Mouse (Mus musculus): ENCODE measurements at regions not wholly inside any gene's neighbourhood (a gene's known extent, or its start where the extent isn't known, plus 50 kb on each side); places are given as distances from the start of the nearest gene placed in this dataset.

DNA sequence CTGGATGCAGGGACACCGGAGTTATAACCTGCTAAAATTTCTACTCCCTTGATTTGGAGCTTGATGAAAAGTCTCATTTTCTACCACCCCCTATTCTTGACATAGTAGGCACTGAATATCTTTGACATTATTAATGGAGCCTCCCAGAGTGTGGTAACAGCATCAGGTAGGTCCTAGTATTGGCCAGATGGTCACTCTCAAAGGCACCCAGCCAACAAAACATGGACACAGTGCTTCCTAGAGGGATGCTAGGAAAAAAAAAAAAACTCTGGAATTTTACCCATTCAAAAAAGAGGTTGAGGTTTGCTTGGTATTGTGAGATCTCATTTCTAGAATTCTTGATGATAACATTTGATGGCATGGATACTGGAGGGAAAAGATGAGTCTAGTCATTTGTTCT lies 740.8 kb downstream of the Epm2a start:
- H3K36me3 ChIP-seq (replicated peaks; ENCODE audit: control insufficient read depth, insufficient read depth, low read depth) = no peaks in the 10 kb centered on the region
- H3K4me3 ChIP-seq (ENCODE audit: insufficient read depth in 1 of 2, low read depth in 2 of 2, low read length in 2 of 2) = no peak overlapping the region
- H3K9me3 ChIP-seq (ENCODE audit: control insufficient read depth, low read length) = no peaks in the 10 kb centered on the region
- H3K27ac ChIP-seq = no peak overlapping the region
- H3K4me1 ChIP-seq (replicated peaks; ENCODE audit: control insufficient read depth in 2 of 2, insufficient read depth in 2 of 2, low read length in 1 of 2) = no peaks in the 10 kb centered on the region
- WGBS (ENCODE audit: insufficient replicate concordance) = 79% methylated on average over 1 of the region's 1 CpGs
- DNase-seq (ENCODE audit: low read depth in 3 of 3, low spot score in 3 of 3) (no peak), ATAC-seq (ENCODE audit: insufficient read depth) (no peak)
- no peak overlapping the region for H3K9ac ChIP-seq (replicated peaks)
- H3K27me3 ChIP-seq (ENCODE audit: control insufficient read depth, insufficient read depth, low read length) = no peaks in the 10 kb centered on the region
- no peak overlapping the region for H3K4me2 ChIP-seq (ENCODE audit: low read depth)
- TF ChIP-seq EP300 (IDR thresholded peaks at IDR 0.05; ENCODE audit: low read depth) = no peak
- no peak for TF ChIP-seq CTCF (IDR thresholded peaks at IDR 0.05; ENCODE audit: low read depth)

DNA sequence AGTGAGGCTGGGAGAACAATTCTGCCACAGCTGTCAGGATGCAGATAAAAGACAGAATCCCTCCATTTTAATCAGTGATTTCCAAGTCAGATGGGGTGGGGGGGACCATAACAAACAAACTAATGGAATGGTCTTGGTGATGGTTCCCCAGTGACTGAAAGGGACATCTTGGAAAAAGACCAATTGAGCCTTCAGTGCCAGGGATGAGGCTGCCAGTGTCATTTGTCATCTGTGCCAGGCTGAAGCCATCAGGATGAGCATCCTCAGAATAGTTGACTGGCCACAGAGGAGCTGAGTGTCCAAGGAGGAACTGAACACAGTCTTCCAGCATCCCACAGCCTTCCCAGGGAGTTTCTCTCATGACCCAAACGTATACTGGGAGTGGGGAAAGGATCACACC lies 749.3 kb downstream of the Epm2a start:
- DNase-seq (ENCODE audit: low read depth in 3 of 3, low spot score in 3 of 3) (no peak), ATAC-seq (ENCODE audit: insufficient read depth) (no peak)
- WGBS (ENCODE audit: insufficient replicate concordance) = 25% methylated on average over 1 of the region's 1 CpGs
- Histone ChIP-seq H3K9me3 (ENCODE audit: control insufficient read depth, low read length) (no peaks in the 10 kb centered on the region), H3K27me3 (ENCODE audit: control insufficient read depth, insufficient read depth, low read length) (no peaks in the 10 kb centered on the region), H3K4me2 (ENCODE audit: low read depth) (no peak overlapping the region), H3K9ac (replicated peaks) (no peak overlapping the region), H3K36me3 (replicated peaks; ENCODE audit: control insufficient read depth, insufficient read depth, low read depth) (no peaks in the 10 kb centered on the region), H3K4me3 (ENCODE audit: insufficient read depth in 1 of 2, low read depth in 2 of 2, low read length in 2 of 2) (no peak overlapping the region), H3K27ac (no peak overlapping the region), H3K4me1 (replicated peaks; ENCODE audit: control insufficient read depth in 2 of 2, insufficient read depth in 2 of 2, low read length in 1 of 2) (no peaks in the 10 kb centered on the region)
- TF ChIP-seq EP300 (IDR thresholded peaks at IDR 0.05; ENCODE audit: low read depth) (no peak), CTCF (IDR thresholded peaks at IDR 0.05; ENCODE audit: low read depth) (no peak)

- no peak overlapping the region for H3K27ac ChIP-seq
- WGBS (ENCODE audit: insufficient replicate concordance) = 50% methylated on average over 3 of the region's 3 CpGs
- no peak overlapping the region for H3K4me2 ChIP-seq (ENCODE audit: low read depth)
- no peaks in the 10 kb centered on the region for H3K27me3 ChIP-seq (ENCODE audit: control insufficient read depth, insufficient read depth, low read length)
- H3K36me3 ChIP-seq (replicated peaks; ENCODE audit: control insufficient read depth, insufficient read depth, low read depth) = no peaks in the 10 kb centered on the region
- H3K9me3 ChIP-seq (ENCODE audit: control insufficient read depth, low read length) = no peaks in the 10 kb centered on the region
- no peak overlapping the region for H3K9ac ChIP-seq (replicated peaks)
- no peak overlapping the region for H3K4me3 ChIP-seq (ENCODE audit: insufficient read depth in 1 of 2, low read depth in 2 of 2, low read length in 2 of 2)
- TF ChIP-seq EP300 (IDR thresholded peaks at IDR 0.05; ENCODE audit: low read depth) = no peak
- TF ChIP-seq CTCF (IDR thresholded peaks at IDR 0.05; ENCODE audit: low read depth) = no peak
- DNase-seq (ENCODE audit: low read depth in 3 of 3, low spot score in 3 of 3) (no peak), ATAC-seq (ENCODE audit: insufficient read depth) (no peak)
- H3K4me1 ChIP-seq (replicated peaks; ENCODE audit: control insufficient read depth in 2 of 2, insufficient read depth in 2 of 2, low read length in 1 of 2) = no peaks in the 10 kb centered on the region
These were observed 753.5 kb downstream of the Epm2a start for GRCm38 (mm10) chr10:12096678-12097077.

- Histone ChIP-seq H3K4me2 (ENCODE audit: low read depth) (no peak overlapping the region), H3K9ac (replicated peaks) (no peak overlapping the region), H3K4me3 (ENCODE audit: insufficient read depth in 1 of 2, low read depth in 2 of 2, low read length in 2 of 2) (no peak overlapping the region), H3K27ac (no peak overlapping the region), H3K9me3 (ENCODE audit: control insufficient read depth, low read length) (no peaks in the 10 kb centered on the region), H3K4me1 (replicated peaks; ENCODE audit: control insufficient read depth in 2 of 2, insufficient read depth in 2 of 2, low read length in 1 of 2) (no peaks in the 10 kb centered on the region), H3K36me3 (replicated peaks; ENCODE audit: control insufficient read depth, insufficient read depth, low read depth) (no peaks in the 10 kb centered on the region), H3K27me3 (ENCODE audit: control insufficient read depth, insufficient read depth, low read length) (no peaks in the 10 kb centered on the region)
- TF ChIP-seq EP300 (IDR thresholded peaks at IDR 0.05; ENCODE audit: low read depth) (no peak), CTCF (IDR thresholded peaks at IDR 0.05; ENCODE audit: low read depth) (no peak)
- ATAC-seq (ENCODE audit: insufficient read depth) = no peak
- no peak for DNase-seq (ENCODE audit: low read depth in 3 of 3, low spot score in 3 of 3)
These were observed 762.2 kb downstream of the Utrn start for GRCm38 (mm10) chr10:12107001-12107418.

GRCm38 (mm10) chr10:12111720-12112119 lies 757.4 kb downstream of the Utrn start:
- no peak for ATAC-seq (ENCODE audit: insufficient read depth)
- no peak overlapping the region for H3K4me2 ChIP-seq (ENCODE audit: low read depth)
- WGBS (ENCODE audit: insufficient replicate concordance) = 50% methylated on average over 1 of the region's 1 CpGs
- TF ChIP-seq EP300 (IDR thresholded peaks at IDR 0.05; ENCODE audit: low read depth) (no peak), CTCF (IDR thresholded peaks at IDR 0.05; ENCODE audit: low read depth) (no peak)
- no peaks in the 10 kb centered on the region for H3K4me1 ChIP-seq (replicated peaks; ENCODE audit: control insufficient read depth in 2 of 2, insufficient read depth in 2 of 2, low read length in 1 of 2)
- no peak for DNase-seq (ENCODE audit: low read depth in 3 of 3, low spot score in 3 of 3)
- H3K9me3 ChIP-seq (ENCODE audit: control insufficient read depth, low read length) = no peaks in the 10 kb centered on the region
- no peak overlapping the region for H3K9ac ChIP-seq (replicated peaks)
- H3K27me3 ChIP-seq (ENCODE audit: control insufficient read depth, insufficient read depth, low read length) = no peaks in the 10 kb centered on the region
- H3K27ac ChIP-seq = no peak overlapping the region
- H3K36me3 ChIP-seq (replicated peaks; ENCODE audit: control insufficient read depth, insufficient read depth, low read depth) = no peaks in the 10 kb centered on the region
- H3K4me3 ChIP-seq (ENCODE audit: insufficient read depth in 1 of 2, low read depth in 2 of 2, low read length in 2 of 2) = no peak overlapping the region

DNA sequence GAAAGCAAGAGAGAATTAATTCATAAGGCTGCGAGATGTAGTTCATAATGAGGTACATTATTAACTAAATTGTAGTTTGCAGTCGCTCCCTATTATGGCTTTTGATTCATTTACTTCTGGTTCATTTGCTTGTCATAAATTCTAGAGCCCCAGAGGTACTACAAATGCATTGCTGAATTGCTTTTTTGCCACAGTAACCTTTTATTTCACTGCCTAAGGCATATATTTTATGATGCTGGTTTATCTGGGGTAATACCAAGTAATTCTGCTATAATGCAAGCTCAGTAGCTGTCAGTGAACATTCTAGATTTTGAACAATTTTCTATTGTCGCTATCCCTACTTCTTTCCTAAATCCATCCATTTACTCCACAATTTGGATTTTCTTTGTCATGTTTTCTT lies 753.4 kb downstream of the Utrn start:
- H3K4me2 ChIP-seq (ENCODE audit: low read depth) = no peak overlapping the region
- no peak overlapping the region for H3K4me3 ChIP-seq (ENCODE audit: insufficient read depth in 1 of 2, low read depth in 2 of 2, low read length in 2 of 2)
- no peak overlapping the region for H3K9ac ChIP-seq (replicated peaks)
- ATAC-seq (ENCODE audit: insufficient read depth) (no peak), DNase-seq (ENCODE audit: low read depth in 3 of 3, low spot score in 3 of 3) (no peak)
- no peaks in the 10 kb centered on the region for H3K27me3 ChIP-seq (ENCODE audit: control insufficient read depth, insufficient read depth, low read length)
- 60% methylated on average over 3 of the region's 3 CpGs for WGBS (ENCODE audit: insufficient replicate concordance)
- H3K4me1 ChIP-seq (replicated peaks; ENCODE audit: control insufficient read depth in 2 of 2, insufficient read depth in 2 of 2, low read length in 1 of 2) = no peaks in the 10 kb centered on the region
- no peak overlapping the region for H3K27ac ChIP-seq
- no peaks in the 10 kb centered on the region for H3K36me3 ChIP-seq (replicated peaks; ENCODE audit: control insufficient read depth, insufficient read depth, low read depth)
- no peaks in the 10 kb centered on the region for H3K9me3 ChIP-seq (ENCODE audit: control insufficient read depth, low read length)
- no peak for TF ChIP-seq CTCF (IDR thresholded peaks at IDR 0.05; ENCODE audit: low read depth)
- no peak for TF ChIP-seq EP300 (IDR thresholded peaks at IDR 0.05; ENCODE audit: low read depth)
